Mouse (Mus musculus) stomach, postnatal 0 days (tissue): ENCODE data around the gene Msmb. TPM values are rescaled to one million over a fixed set of nuclear protein-coding genes. Genes with fewer than 3 reads are reported as not detected.

ENCODE experiments used
- ATAC-seq: fragments of 200-750 bp; cut with Nextera tagmentation; 2 replicates; pipeline ENCODE4 v1.8.0; 2017; ENCODE audit not compliant: low FRiP score, low TSS enrichment
- DNase-seq: peaks from one replicate; pipeline ENCODE4 v3.0.0-alpha.2; 2016; ENCODE audit warnings: low spot score
- H3K27ac ChIP-seq: fragments of 300-500 bp; sonication (generic); replicated peaks from 2 replicates; pipeline ENCODE4 v1.5.1; 2014; ENCODE audit warnings: mild to moderate bottlenecking, control low read depth
- H3K27me3 ChIP-seq: fragments of 300-500 bp; sonication (generic); 2 replicates; pipeline ENCODE4 v1.6.1; 2014; ENCODE audit warnings: low read length; ENCODE audit not compliant: control insufficient read depth, insufficient read depth
- H3K36me3 ChIP-seq: fragments of 300-500 bp; sonication (generic); 2 replicates; pipeline ENCODE4 v1.6.1; 2014; ENCODE audit warnings: low read length, mixed read lengths; ENCODE audit not compliant: control insufficient read depth, insufficient read depth
- H3K4me1 ChIP-seq: fragments of 300-500 bp; sonication (generic); replicated peaks from 2 replicates; pipeline ENCODE4 v1.6.1; 2014; ENCODE audit warnings: antibody characterized with exemption; ENCODE audit not compliant: control insufficient read depth, insufficient read depth
- H3K4me2 ChIP-seq: fragments of 300-500 bp; sonication (generic); replicated peaks from 2 replicates; pipeline ENCODE4 v1.6.1; 2014; ENCODE audit warnings: low read depth, mild to moderate bottlenecking, control low read depth, moderate library complexity
- H3K4me3 ChIP-seq: fragments of 300-500 bp; sonication (generic); 2 replicates; pipeline ENCODE4 v1.5.1; 2014; ENCODE audit warnings: low read depth, low read length, control low read depth
- H3K9ac ChIP-seq: fragments of 300-500 bp; sonication (generic); 2 replicates; pipeline ENCODE4 v1.6.1; 2014; ENCODE audit warnings: mild to moderate bottlenecking, low read length, control low read depth, mixed read lengths
- H3K9me3 ChIP-seq: fragments of 300-500 bp; sonication (generic); 2 replicates; pipeline ENCODE4 v1.6.1; 2016; ENCODE audit warnings: low read length; ENCODE audit not compliant: control insufficient read depth
- CTCF ChIP-seq: IDR thresholded peaks from 2 replicates; pipeline ENCODE4 v1.5.1; 2016; ENCODE audit warnings: antibody characterized with exemption, low read depth, mild to moderate bottlenecking, moderate library complexity
- EP300 ChIP-seq: optimal IDR thresholded peaks from 2 replicates; pipeline ENCODE3; 2016; ENCODE audit warnings: antibody characterized with exemption
- WGBS: fragments of 180-500 bp; shearing (Covaris S2); extraction: QIAGEN DNeasy Blood & Tissue Kit; methylation state at CpG from one replicate; pipeline ENCODE4 v1.1.7; 2014; 5-methylcytosine and 5-hydroxymethylcytosine counted together
- polyA plus RNA-seq: library from polyadenylated mRNA; unstranded; fragments of >200 nt; fragmentation: Nextera tagmentation; extraction: Ambion mirVana; gene quantifications from 2 replicates; pipeline ENCODE4 v1.2.1, GENCODE M21; 2015

Gene Msmb
- polyA plus RNA-seq, 1 experiment from 2014 or later: not detected

GRCm38 (mm10) chr14:32161090-32161885 lies 19.5 kb downstream of the Msmb start:
- Histone ChIP-seq H3K9me3 (no peaks in the 10 kb centered on the region), H3K27me3 (no peaks in the 10 kb centered on the region), H3K4me2 (peak overlapping the region; percentile 79), H3K9ac (no peak overlapping the region; the same call in 1 of the 2 replicates), H3K27ac (no peak overlapping the region; the same call in 1 of the 2 replicates), H3K36me3 (no peaks in the 10 kb centered on the region), H3K4me3 (peak overlapping the region; percentile 88; the same call in 1 of the 2 replicates), H3K4me1 (0 out of 2 replicates have a peak, but pooled peaks cover 4% of the 10 kb centered on the region)
- no peak for TF ChIP-seq CTCF
- 59% methylated on average over 12 of the region's 12 CpGs for WGBS
- DNase-seq: peak; percentile 68
- peak; percentile 51; the same call in 1 of the 2 replicates for ATAC-seq

GRCm38 (mm10) chr14:32162231-32162630 lies 20.4 kb downstream of the Msmb start:
- ATAC-seq: no peak
- no peak overlapping the region; the same call in 1 of the 2 replicates for H3K9ac ChIP-seq
- H3K4me1 ChIP-seq: 0 out of 2 replicates have a peak, but pooled peaks cover 4% of the 10 kb centered on the region
- H3K4me3 ChIP-seq: no peak overlapping the region
- no peak overlapping the region for H3K27ac ChIP-seq
- H3K36me3 ChIP-seq: no peaks in the 10 kb centered on the region
- H3K9me3 ChIP-seq: no peaks in the 10 kb centered on the region
- H3K4me2 ChIP-seq: no peak overlapping the region
- DNase-seq: no peak
- TF ChIP-seq EP300: no peak
- no peak for TF ChIP-seq CTCF
- 93% methylated on average over 5 of the region's 5 CpGs for WGBS
- no peaks in the 10 kb centered on the region for H3K27me3 ChIP-seq

GRCm38 (mm10) chr14:32163203-32163888 lies 21.5 kb downstream of the Msmb start:
- Histone ChIP-seq H3K9ac (no peak overlapping the region), H3K4me1 (0 out of 2 replicates have a peak, but pooled peaks cover 4% of the 10 kb centered on the region), H3K9me3 (no peaks in the 10 kb centered on the region), H3K27ac (no peak overlapping the region), H3K4me2 (no peak overlapping the region), H3K36me3 (no peaks in the 10 kb centered on the region), H3K4me3 (no peak overlapping the region), H3K27me3 (no peaks in the 10 kb centered on the region)
- TF ChIP-seq CTCF: no peak
- TF ChIP-seq EP300: no peak
- no peak for ATAC-seq
- DNase-seq: no peak
- 82% methylated on average over 11 of the region's 11 CpGs for WGBS

- Histone ChIP-seq H3K27me3 (no peaks in the 10 kb centered on the region), H3K4me3 (no peak overlapping the region), H3K27ac (peak overlapping the region; percentile 56; the same call in 1 of the 2 replicates), H3K9me3 (no peaks in the 10 kb centered on the region), H3K4me1 (0 out of 2 replicates have a peak, but pooled peaks cover 4% of the 10 kb centered on the region), H3K36me3 (no peaks in the 10 kb centered on the region), H3K4me2 (peak overlapping the region; percentile 80; the same call in 1 of the 2 replicates), H3K9ac (no peak overlapping the region)
- WGBS: 39% methylated on average over 8 of the region's 8 CpGs
- DNase-seq (no peak), ATAC-seq (peak; percentile 34)
- TF ChIP-seq CTCF (no peak), EP300 (peak; percentile 67)
Measured at GRCm38 (mm10) chr14:32164173-32165051, 22.6 kb downstream of the Msmb start.

- H3K9me3 ChIP-seq: no peaks in the 10 kb centered on the region
- H3K36me3 ChIP-seq: no peaks in the 10 kb centered on the region
- H3K27me3 ChIP-seq: no peaks in the 10 kb centered on the region
- DNase-seq (peak; percentile 94), ATAC-seq (peak; percentile 88)
- H3K4me3 ChIP-seq: peak overlapping the region; percentile 44
- peak overlapping the region; percentile 89 for H3K27ac ChIP-seq
- TF ChIP-seq EP300 (no peak), CTCF (peak; percentile 35)
- H3K4me2 ChIP-seq: peak overlapping the region; percentile 80
- H3K4me1 ChIP-seq: 0 out of 2 replicates have a peak, but pooled peaks cover 4% of the 10 kb centered on the region
- peak overlapping the region; percentile 61 for H3K9ac ChIP-seq
- WGBS: under 1% methylated on average over 41 of the region's 42 CpGs
Measured at GRCm38 (mm10) chr14:32165278-32166061, 23.6 kb downstream of the Msmb start.
